Mouse (Mus musculus) lung, postnatal 0 days (tissue): ENCODE measurements around the gene Zfp512b.

ENCODE experiments used
- CTCF ChIP-seq: IDR thresholded peaks from 2 replicates; pipeline ENCODE4 v1.5.1; 2016; ENCODE audit warnings: antibody characterized with exemption, mild to moderate bottlenecking
- EP300 ChIP-seq: IDR thresholded peaks from 2 replicates; pipeline ENCODE4 v1.6.1; 2016; ENCODE audit warnings: antibody characterized with exemption, mild to moderate bottlenecking, control low read depth

DNA sequence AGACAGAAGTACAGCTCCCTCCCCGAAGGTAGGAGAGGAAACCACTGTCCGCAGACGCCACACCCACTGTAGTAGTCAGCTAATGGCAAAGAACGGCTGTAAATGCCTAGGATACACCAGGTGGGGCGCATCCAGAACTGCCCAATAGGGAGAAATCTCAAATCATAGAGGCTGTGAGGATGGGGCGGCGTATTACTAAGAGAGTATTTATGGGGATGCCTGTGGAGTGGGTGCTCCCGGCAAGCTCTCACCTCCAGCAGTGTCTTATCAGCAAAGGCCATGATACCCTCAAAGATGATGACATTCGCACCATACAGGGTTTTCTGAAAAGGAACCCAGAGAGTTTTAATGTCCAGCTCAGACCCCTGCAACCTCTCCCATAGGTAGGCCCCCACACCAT is 18.6 kb downstream of the Zfp512b start:
- no peak for TF ChIP-seq EP300
- no peak for TF ChIP-seq CTCF
